ENCODE assay signal across 8 mouse cellular contexts in the genomic region with DNA sequence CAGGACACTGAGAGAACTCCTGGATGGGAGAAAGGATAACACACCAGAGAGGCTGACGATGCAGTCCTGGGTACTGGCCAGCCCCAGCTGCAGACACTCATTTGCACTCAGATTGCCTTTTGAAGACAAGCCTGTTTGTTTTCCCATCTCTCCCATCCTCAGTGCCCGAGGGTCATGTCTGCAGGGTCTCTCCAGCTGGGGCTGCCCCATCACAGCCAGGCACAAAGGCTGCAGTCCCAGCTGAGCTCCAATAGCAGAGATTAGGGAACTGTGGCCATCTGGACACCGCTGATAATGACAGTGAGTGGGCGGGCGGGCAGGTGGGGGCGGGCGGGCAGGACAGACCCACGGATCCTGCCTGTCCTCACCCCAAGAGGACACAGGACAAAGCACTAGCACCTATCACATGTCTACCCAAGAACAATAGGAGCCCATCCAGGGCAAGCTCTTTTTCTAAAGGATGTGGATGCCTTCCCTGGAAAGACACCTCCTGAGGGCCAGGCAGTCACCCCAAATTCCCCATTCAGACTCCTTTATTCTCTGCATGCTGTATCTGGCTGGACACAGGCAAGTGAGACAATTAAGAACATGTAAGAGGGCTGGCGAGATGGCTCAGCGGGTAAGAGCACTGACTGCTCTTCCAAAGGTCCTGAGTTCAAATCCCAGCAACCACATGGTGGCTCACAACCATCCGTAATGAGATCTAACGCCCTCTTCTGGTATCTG. TPM values are rescaled to one million over a fixed set of nuclear protein-coding genes. Genes with fewer than 3 reads are reported as not detected.
A peak's percentile ranks its signal among the peaks of the same experiment; 100 is the strongest.
DNase-seq lines count a peak whose midpoint lies in the region; ATAC-seq lines count a peak whose summit lies in the region.

No protein-coding gene starts in this region.

- no peaks in the 10 kb centered on the region; the same call in 1 of the 2 replicates for H3K4me1 ChIP-seq in embryonic facial prominence, embryonic 11.5 days (ENCODE audit: control insufficient read depth, insufficient read depth, low read length)
- H3K4me1 ChIP-seq in intestine, embryonic 14.5 days (replicated peaks; ENCODE audit: control insufficient read depth, insufficient read depth, low read length): peaks cover under 1% of the 10 kb centered on the region; the same call in 1 of the 2 replicates

- no peak overlapping the region for H3K4me3 ChIP-seq in embryonic facial prominence, embryonic 11.5 days (ENCODE audit: low read depth, low read length)
- no peak overlapping the region for H3K4me3 ChIP-seq in intestine, embryonic 14.5 days (ENCODE audit: low read depth, low read length)

- 71% methylated on average over 12 of the region's 12 CpGs for WGBS in embryonic facial prominence, embryonic 11.5 days
- 65% methylated on average over 12 of the region's 12 CpGs for WGBS in intestine, embryonic 14.5 days

- peak; percentile 29 for ATAC-seq in embryonic facial prominence, embryonic 11.5 days (replicated peaks; ENCODE audit: insufficient number of reproducible peaks, low FRiP score, low TSS enrichment, low read depth)
- ATAC-seq in intestine, embryonic 14.5 days (replicated peaks; ENCODE audit: low FRiP score, low TSS enrichment, low read depth): 0 out of 2 replicates have a peak, but pooled peaks have one; percentile 9
- no peak for ATAC-seq in cerebellum, adult (ENCODE audit: insufficient number of reproducible peaks, low FRiP score, low TSS enrichment)

- no peak overlapping the region for H3K4me2 ChIP-seq in embryonic facial prominence, embryonic 11.5 days (ENCODE audit: low read depth, low read length)
- no peak overlapping the region for H3K4me2 ChIP-seq in intestine, embryonic 14.5 days (ENCODE audit: low read length)

- no peak overlapping the region for H3K9ac ChIP-seq in embryonic facial prominence, embryonic 11.5 days (replicated peaks; ENCODE audit: low read length)
- H3K9ac ChIP-seq in intestine, embryonic 14.5 days (ENCODE audit: low read length): no peak overlapping the region

- no peaks in the 10 kb centered on the region for H3K9me3 ChIP-seq in embryonic facial prominence, embryonic 11.5 days (replicated peaks; ENCODE audit: control insufficient read depth, low read length)
- H3K9me3 ChIP-seq in intestine, embryonic 14.5 days (ENCODE audit: control insufficient read depth, low read length): no peaks in the 10 kb centered on the region

- H3K27me3 ChIP-seq in embryonic facial prominence, embryonic 11.5 days (ENCODE audit: control insufficient read depth, insufficient read depth, low read length): no peaks in the 10 kb centered on the region
- H3K27me3 ChIP-seq in intestine, embryonic 14.5 days (replicated peaks; ENCODE audit: control insufficient read depth, insufficient read depth, low read length): no peaks in the 10 kb centered on the region

- H3K27ac ChIP-seq in embryonic facial prominence, embryonic 11.5 days (replicated peaks; ENCODE audit: low read depth, low read length): peak overlapping the region; percentile 41; the same call in 1 of the 2 replicates
- H3K27ac ChIP-seq in intestine, embryonic 14.5 days (ENCODE audit: low read depth): no peak overlapping the region

- peak; percentile 34 to 44 for DNase-seq in kidney, postnatal 4 days
- no peak for DNase-seq in kidney, adult 8-10 months
- no peak for DNase-seq in embryonic facial prominence, embryonic 11.5 days (ENCODE audit: low spot score)
- no peak for DNase-seq in intestine, embryonic 14.5 days (ENCODE audit: low spot score)
- DNase-seq in lung, postnatal 4 days: peak; percentile 66 to 89
- no peak for DNase-seq in thymus, postnatal 0 days (ENCODE audit: low spot score)
- DNase-seq in adrenal gland, postnatal 14 days: no peak

- H3K36me3 ChIP-seq in embryonic facial prominence, embryonic 11.5 days (replicated peaks; ENCODE audit: control insufficient read depth, insufficient read depth, low read depth, low read length): peaks cover 9% of the 10 kb centered on the region
- H3K36me3 ChIP-seq in intestine, embryonic 14.5 days (ENCODE audit: control insufficient read depth, insufficient read depth, low read length): peaks cover 67% of the 10 kb centered on the region

RNA-seq across cellular contexts. Expression of a gene that starts 8.5 kb away (rescaled TPM):
- 821 and 869 TPM in 2 replicates for polyA plus RNA-seq in embryonic facial prominence, embryonic 11.5 days (2014; fragmentation: Nextera tagmentation; extraction: Ambion mirVana)
- 963 and 1,042 TPM in 2 replicates for polyA plus RNA-seq in intestine, embryonic 14.5 days (2014; fragmentation: Nextera tagmentation; extraction: Ambion mirVana)
- 1,054 and 1,103 TPM in 2 replicates for polyA plus RNA-seq in thymus, postnatal 0 days (2015; fragmentation: Nextera tagmentation; extraction: Ambion mirVana)
- 563 and 690 TPM in 2 replicates for total RNA-seq in adrenal gland, postnatal 14 days (2021)

RNA-seq across cellular contexts. Expression of a gene that starts 9.2 kb away (rescaled TPM):
- 1.8 and 3.5 TPM in 2 replicates for polyA plus RNA-seq in embryonic facial prominence, embryonic 11.5 days (2014; fragmentation: Nextera tagmentation; extraction: Ambion mirVana)
- 0.59 and 1.0 TPM in 2 replicates for polyA plus RNA-seq in intestine, embryonic 14.5 days (2014; fragmentation: Nextera tagmentation; extraction: Ambion mirVana)
- polyA plus RNA-seq in thymus, postnatal 0 days (2015; fragmentation: Nextera tagmentation; extraction: Ambion mirVana): 0.90 and 1.1 TPM in 2 replicates
- total RNA-seq in adrenal gland, postnatal 14 days (2021): 1.3 TPM in 2 replicates

Comparison
In these comparisons a context has a peak if more than half of its experiments do, and no peak if none do; other contexts are left out.
1. DNase-seq: peak in kidney, postnatal 4 days (2 of 2) and lung, postnatal 4 days (2 of 2); none in kidney, adult 8-10 months (0 of 2), embryonic facial prominence, embryonic 11.5 days (single experiment), intestine, embryonic 14.5 days (single experiment), thymus, postnatal 0 days (single experiment) and adrenal gland, postnatal 14 days (single experiment).